Mouse (Mus musculus) limb, embryonic 15.5 days (tissue): ENCODE results near the gene Cfap97d1. TPM values are rescaled to one million over a fixed set of nuclear protein-coding genes. Genes with fewer than 3 reads are reported as not detected.
"Not testable (repeated sequence)": the region's sequence is repeated elsewhere in the genome, so short reads cannot be mapped to it uniquely, and the experiment has no call there.

Experiments used
- ATAC-seq: fragments of 200-750 bp; cut with Nextera tagmentation; 2 replicates; pipeline ENCODE4 v1.8.0; 2017; ENCODE audit warnings: low read depth, moderate TSS enrichment; ENCODE audit not compliant: insufficient number of reproducible peaks, low FRiP score, low TSS enrichment
- H3K27ac ChIP-seq: fragments of 300-500 bp; sonication (generic); 2 replicates; pipeline ENCODE4 v1.5.1; 2015; ENCODE audit warnings: moderate library complexity, mild to moderate bottlenecking, inconsistent platforms
- H3K27me3 ChIP-seq: fragments of 300-500 bp; sonication (generic); 2 replicates; pipeline ENCODE4 v1.6.1; 2015; ENCODE audit warnings: inconsistent platforms
- H3K36me3 ChIP-seq: fragments of 300-500 bp; sonication (generic); 2 replicates; pipeline ENCODE4 v1.6.1; 2015; ENCODE audit warnings: inconsistent platforms
- H3K4me1 ChIP-seq: fragments of 300-500 bp; sonication (generic); 2 replicates; pipeline ENCODE4 v1.6.1; 2015; ENCODE audit warnings: inconsistent platforms
- H3K4me2 ChIP-seq: fragments of 300-500 bp; sonication (generic); 2 replicates; pipeline ENCODE4 v1.6.1; 2015; ENCODE audit warnings: mild to moderate bottlenecking, inconsistent platforms
- H3K4me3 ChIP-seq: fragments of 300-500 bp; sonication (generic); 2 replicates; pipeline ENCODE4 v1.5.1; 2015; ENCODE audit warnings: mild to moderate bottlenecking, inconsistent platforms
- H3K9ac ChIP-seq: fragments of 300-500 bp; sonication (generic); 2 replicates; pipeline ENCODE4 v1.6.1; 2015; ENCODE audit warnings: inconsistent platforms
- H3K9me3 ChIP-seq: fragments of 300-500 bp; sonication (generic); 2 replicates; pipeline ENCODE4 v1.6.1; 2016; ENCODE audit warnings: inconsistent platforms
- WGBS: fragments of 180-500 bp; shearing (Covaris S2); methylation state at CpG from one replicate; pipeline ENCODE4 v1.1.7; 2015; 5-methylcytosine and 5-hydroxymethylcytosine counted together
- polyA plus RNA-seq: library from polyadenylated mRNA; unstranded; fragments of >200 nt; fragmentation: Nextera tagmentation; extraction: Ambion mirVana; gene quantifications from 2 replicates; pipeline ENCODE4 v1.2.1, GENCODE M21; 2015

Cfap97d1 gene
- polyA plus RNA-seq, 1 experiment from 2014 or later = not detected

- Histone ChIP-seq H3K4me1 (peaks cover 7% of the 10 kb centered on the region; the same call in 1 of the 2 replicates), H3K9me3 (no peaks in the 10 kb centered on the region), H3K36me3 (peaks cover 13% of the 10 kb centered on the region), H3K9ac (no peak overlapping the region), H3K4me3 (no peak overlapping the region), H3K27ac (no peak overlapping the region), H3K4me2 (no peak overlapping the region), H3K27me3 (no peaks in the 10 kb centered on the region)
- 52% methylated on average over 9 of the region's 9 CpGs for WGBS
- ATAC-seq = no peak
These were observed 9.2 kb upstream of the Cfap97d1 start for GRCm38 (mm10) chr11:101974923-101975322.

- no peak overlapping the region for H3K4me2 ChIP-seq
- no peak for ATAC-seq
- WGBS = 90% methylated on average over 7 of the region's 7 CpGs
These were observed 7.1 kb upstream of the Cfap97d1 start for GRCm38 (mm10) chr11:101976949-101977348.

GRCm38 (mm10) chr11:101979140-101979539, 4.9 kb upstream of the Cfap97d1 start:
- Histone ChIP-seq H3K9me3 (no peaks in the 10 kb centered on the region), H3K27ac (no peak overlapping the region), H3K36me3 (peaks cover 22% of the 10 kb centered on the region), H3K4me1 (peaks cover 11% of the 10 kb centered on the region), H3K9ac (no peak overlapping the region), H3K27me3 (no peaks in the 10 kb centered on the region), H3K4me2 (no peak overlapping the region), H3K4me3 (no peak overlapping the region)
- no peak for ATAC-seq
- 88% methylated on average over 5 of the region's 5 CpGs for WGBS

More at GRCm38 (mm10) chr11:101976949-101977348, 7.1 kb upstream of the Cfap97d1 start:
- Histone ChIP-seq H3K36me3 (peaks cover 22% of the 10 kb centered on the region), H3K4me1 (peaks cover 7% of the 10 kb centered on the region; the same call in 1 of the 2 replicates), H3K27ac (no peak overlapping the region), H3K9me3 (no peaks in the 10 kb centered on the region), H3K4me3 (no peak overlapping the region), H3K9ac (no peak overlapping the region), H3K27me3 (no peaks in the 10 kb centered on the region)

GRCm38 (mm10) chr11:101980603-101981157, 3.4 kb upstream of the Cfap97d1 start:
- Histone ChIP-seq H3K9me3 (no peaks in the 10 kb centered on the region), H3K4me1 (peaks cover 20% of the 10 kb centered on the region), H3K4me2 (no peak overlapping the region), H3K9ac (no peak overlapping the region), H3K36me3 (peaks cover 19% of the 10 kb centered on the region), H3K27ac (no peak overlapping the region), H3K4me3 (no peak overlapping the region), H3K27me3 (peaks cover 3% of the 10 kb centered on the region; the same call in 1 of the 2 replicates)
- ATAC-seq = no peak
- 79% methylated on average over 9 of the region's 9 CpGs for WGBS

- Histone ChIP-seq H3K9me3 (no peaks in the 10 kb centered on the region), H3K4me1 (peaks cover 28% of the 10 kb centered on the region), H3K27me3 (peaks cover 3% of the 10 kb centered on the region; the same call in 1 of the 2 replicates), H3K36me3 (peaks cover 13% of the 10 kb centered on the region; the same call in 1 of the 2 replicates), H3K9ac (no peak overlapping the region), H3K27ac (no peak overlapping the region), H3K4me3 (no peak overlapping the region), H3K4me2 (no peak overlapping the region)
- 75% methylated on average over 12 of the region's 12 CpGs for WGBS
- no peak for ATAC-seq
These were observed 2.2 kb upstream of the Cfap97d1 start for GRCm38 (mm10) chr11:101981850-101982249.

- Histone ChIP-seq H3K27me3 (peaks cover 3% of the 10 kb centered on the region; the same call in 1 of the 2 replicates), H3K4me1 (peaks cover 28% of the 10 kb centered on the region), H3K9ac (no peak overlapping the region), H3K9me3 (no peaks in the 10 kb centered on the region), H3K27ac (peak overlapping the region; percentile 43; the same call in 1 of the 2 replicates), H3K4me3 (no peak overlapping the region), H3K36me3 (peaks cover 13% of the 10 kb centered on the region; the same call in 1 of the 2 replicates), H3K4me2 (no peak overlapping the region)
- ATAC-seq = no peak
- WGBS = 52% methylated on average over 6 of the region's 6 CpGs
These were observed 1.1 kb upstream of the Cfap97d1 start for GRCm38 (mm10) chr11:101982981-101983411.

- peaks cover 28% of the 10 kb centered on the region for H3K4me1 ChIP-seq
- H3K4me3 ChIP-seq = peak overlapping the region; percentile 68
- no peak overlapping the region for H3K9ac ChIP-seq
- peaks cover 13% of the 10 kb centered on the region; the same call in 1 of the 2 replicates for H3K36me3 ChIP-seq
- WGBS = 68% methylated on average over 10 of the region's 10 CpGs
- peak overlapping the region; percentile 92 for H3K4me2 ChIP-seq
- H3K27ac ChIP-seq = peak overlapping the region; percentile 43
- ATAC-seq = no peak
- no peaks in the 10 kb centered on the region for H3K9me3 ChIP-seq
- H3K27me3 ChIP-seq = peaks cover 3% of the 10 kb centered on the region; the same call in 1 of the 2 replicates
These were observed 603 bp upstream of the Cfap97d1 start for GRCm38 (mm10) chr11:101983431-101983921.

GRCm38 (mm10) chr11:101985450-101985849, 1.4 kb downstream of the Cfap97d1 start:
- H3K27ac ChIP-seq, ATAC-seq, H3K9ac ChIP-seq, H3K4me2 ChIP-seq, H3K9me3 ChIP-seq, H3K4me3 ChIP-seq, H3K27me3 ChIP-seq, H3K36me3 ChIP-seq: not testable (repeated sequence)
- 58% methylated on average over 6 of the region's 6 CpGs for WGBS
- H3K4me1 ChIP-seq = peaks cover 28% of the 10 kb centered on the region

GRCm38 (mm10) chr11:101985990-101986389, 1.9 kb downstream of the Cfap97d1 start:
- H3K4me3 ChIP-seq = no peak overlapping the region
- 2% methylated on average over 10 of the region's 10 CpGs for WGBS
- H3K4me2 ChIP-seq = no peak overlapping the region; the same call in 1 of the 2 replicates

GRCm38 (mm10) chr11:101986913-101987312, 2.8 kb downstream of the Cfap97d1 start, which contains the start of gene Dusp3:
Dusp3 (minus strand) TSS chr11:101987013.
- H3K4me2 ChIP-seq = no peak within 1 kb of the TSS; the same call in 1 of the 2 replicates
- no peak for ATAC-seq
- H3K4me1 ChIP-seq = peaks cover 28% of the 10 kb centered on the region

More at GRCm38 (mm10) chr11:101985990-101986389, 1.9 kb downstream of the Cfap97d1 start:
- H3K27me3 ChIP-seq = peaks cover 3% of the 10 kb centered on the region; the same call in 1 of the 2 replicates
- H3K9me3 ChIP-seq = no peaks in the 10 kb centered on the region
- no peak overlapping the region for H3K27ac ChIP-seq
- H3K36me3 ChIP-seq = peaks cover 4% of the 10 kb centered on the region; the same call in 1 of the 2 replicates
- H3K4me1 ChIP-seq = peaks cover 28% of the 10 kb centered on the region
- no peak for ATAC-seq
- H3K9ac ChIP-seq = no peak overlapping the region

GRCm38 (mm10) chr11:101990244-101990643, 6.2 kb downstream of the Cfap97d1 start:
- Histone ChIP-seq H3K27ac (no peak overlapping the region), H3K4me1 (peaks cover 8% of the 10 kb centered on the region), H3K36me3 (no peaks in the 10 kb centered on the region), H3K4me2 (no peak overlapping the region), H3K4me3 (no peak overlapping the region), H3K27me3 (no peaks in the 10 kb centered on the region), H3K9me3 (no peaks in the 10 kb centered on the region), H3K9ac (no peak overlapping the region)
- no peak for ATAC-seq
- 80% methylated on average over 3 of the region's 3 CpGs for WGBS

More at GRCm38 (mm10) chr11:101986913-101987312, 2.8 kb downstream of the Cfap97d1 start, which contains the start of gene Dusp3:
- H3K27ac ChIP-seq = no peak within 1 kb of the TSS
- H3K36me3 ChIP-seq = no peaks in the 10 kb centered on the region
- no peaks in the 10 kb centered on the region for H3K9me3 ChIP-seq
- 87% methylated on average over 3 of the region's 3 CpGs for WGBS
- no peak within 1 kb of the TSS for H3K9ac ChIP-seq
- peaks cover 3% of the 10 kb centered on the region; the same call in 1 of the 2 replicates for H3K27me3 ChIP-seq
- H3K4me3 ChIP-seq = no peak within 1 kb of the TSS

- Histone ChIP-seq H3K27ac (no peak overlapping the region), H3K36me3 (no peaks in the 10 kb centered on the region), H3K9me3 (no peaks in the 10 kb centered on the region), H3K27me3 (no peaks in the 10 kb centered on the region), H3K4me1 (no peaks in the 10 kb centered on the region), H3K4me3 (no peak overlapping the region), H3K4me2 (no peak overlapping the region), H3K9ac (no peak overlapping the region)
- no peak for ATAC-seq
- 69% methylated on average over 3 of the region's 3 CpGs for WGBS
These were observed 7.7 kb downstream of the Cfap97d1 start for GRCm38 (mm10) chr11:101991813-101992212.
